Mouse (Mus musculus): Measurements from ENCODE around the gene Gp1bb. TPM values are rescaled to one million over a fixed set of nuclear protein-coding genes. Genes with fewer than 3 reads are reported as not detected.

Gp1bb gene
- total and polyA plus RNA-seq, 3 experiments, result not detected

GRCm38 (mm10) chr16:18591047-18592018, 30.9 kb downstream of the Gp1bb start:
- no peak overlapping the region for H3K9ac ChIP-seq (ENCODE audit: insufficient read depth, low read depth)
- in situ Hi-C loops (cut with MboI; ENCODE audit: low pct_ligation_motif_present, low pct_unique_long_range_greater_than_20kb, low sequenced_read_pairs), result no loop called here
- H3K27me3 ChIP-seq (replicated peaks), result peaks cover 52% of the 10 kb centered on the region
- no peak overlapping the region for H3K4me3 ChIP-seq (replicated peaks in 1 of 3; ENCODE audit: low read depth in 2 of 3, low read length in 2 of 3, poor library complexity in 1 of 3)
- H3K4me1 ChIP-seq (ENCODE audit: control insufficient read depth in 1 of 2, insufficient read depth in 2 of 2), result peaks cover 4 to 7% of the 10 kb centered on the region in 2 experiments; a peak in 2 of 4 replicates
- no peak overlapping the region for H3K4me2 ChIP-seq (ENCODE audit: insufficient read depth, low read depth, poor library complexity, severe bottlenecking)
- H3K27ac ChIP-seq (ENCODE audit: insufficient read depth, low read depth), result no peak overlapping the region
- H3K79me2 ChIP-seq (replicated peaks; ENCODE audit: control insufficient read depth, extremely low read depth, insufficient read depth, poor library complexity, severe bottlenecking), result no peaks in the 10 kb centered on the region
- H3K9me3 ChIP-seq (replicated peaks; ENCODE audit: low read length), result peaks cover 20% of the 10 kb centered on the region
- dilution Hi-C loops (cut with MboI; ENCODE audit: extremely low pct_ligation_motif_present, extremely low pct_unique_long_range_greater_than_20kb, low sequenced_read_pairs), result no loop called here
- no peaks in the 10 kb centered on the region for H3K36me3 ChIP-seq (replicated peaks in 1 of 2; ENCODE audit: control insufficient read depth in 1 of 2, insufficient read depth in 1 of 2, low read length in 1 of 2)
- no peak for DNase-seq (ENCODE audit: extremely low read depth)
- TF ChIP-seq TCF12 (IDR thresholded peaks at IDR 0.05; ENCODE audit: low read depth, low read length) (no peak), NRF1 (IDR thresholded peaks at IDR 0.05; ENCODE audit: low read depth, low read length) (no peak), BHLHE40 (IDR thresholded peaks at IDR 0.05; ENCODE audit: low read depth, low read length) (no peak), SMC3 (IDR thresholded peaks at IDR 0.05; ENCODE audit: low read depth, low read length) (no peak), POLR2AphosphoS2 (IDR thresholded peaks at IDR 0.05; ENCODE audit: low read depth, low read length) (no peak), ETS1 (conservative IDR thresholded peaks at IDR 0.05; ENCODE audit: low read depth, low read length) (no peak), GABPA (IDR thresholded peaks at IDR 0.05; ENCODE audit: insufficient replicate concordance, low read depth, low read length) (no peak), MXI1 (IDR thresholded peaks at IDR 0.05; ENCODE audit: low read depth, low read length) (no peak), MAZ (IDR thresholded peaks at IDR 0.05; ENCODE audit: low read depth, low read length) (no peak), MAX (IDR thresholded peaks at IDR 0.05; ENCODE audit: low read length) (no peak), ZNF384 (IDR thresholded peaks at IDR 0.05; ENCODE audit: low read depth, low read length) (no peak), SIN3A (IDR thresholded peaks at IDR 0.05; ENCODE audit: low read length) (no peak), USF2 (conservative IDR thresholded peaks at IDR 0.05; ENCODE audit: low read depth, low read length) (no peak), MEF2A (IDR thresholded peaks at IDR 0.05; ENCODE audit: borderline replicate concordance, low read depth, low read length) (no peak), CTCF (conservative IDR thresholded peaks at IDR 0.05 in 1 of 2, IDR thresholded peaks at IDR 0.05 in 1 of 2; ENCODE audit: low read depth in 2 of 2, low read length in 2 of 2) (no peak), MYC (IDR thresholded peaks at IDR 0.05; ENCODE audit: low read depth, low read length) (no peak)

DNA sequence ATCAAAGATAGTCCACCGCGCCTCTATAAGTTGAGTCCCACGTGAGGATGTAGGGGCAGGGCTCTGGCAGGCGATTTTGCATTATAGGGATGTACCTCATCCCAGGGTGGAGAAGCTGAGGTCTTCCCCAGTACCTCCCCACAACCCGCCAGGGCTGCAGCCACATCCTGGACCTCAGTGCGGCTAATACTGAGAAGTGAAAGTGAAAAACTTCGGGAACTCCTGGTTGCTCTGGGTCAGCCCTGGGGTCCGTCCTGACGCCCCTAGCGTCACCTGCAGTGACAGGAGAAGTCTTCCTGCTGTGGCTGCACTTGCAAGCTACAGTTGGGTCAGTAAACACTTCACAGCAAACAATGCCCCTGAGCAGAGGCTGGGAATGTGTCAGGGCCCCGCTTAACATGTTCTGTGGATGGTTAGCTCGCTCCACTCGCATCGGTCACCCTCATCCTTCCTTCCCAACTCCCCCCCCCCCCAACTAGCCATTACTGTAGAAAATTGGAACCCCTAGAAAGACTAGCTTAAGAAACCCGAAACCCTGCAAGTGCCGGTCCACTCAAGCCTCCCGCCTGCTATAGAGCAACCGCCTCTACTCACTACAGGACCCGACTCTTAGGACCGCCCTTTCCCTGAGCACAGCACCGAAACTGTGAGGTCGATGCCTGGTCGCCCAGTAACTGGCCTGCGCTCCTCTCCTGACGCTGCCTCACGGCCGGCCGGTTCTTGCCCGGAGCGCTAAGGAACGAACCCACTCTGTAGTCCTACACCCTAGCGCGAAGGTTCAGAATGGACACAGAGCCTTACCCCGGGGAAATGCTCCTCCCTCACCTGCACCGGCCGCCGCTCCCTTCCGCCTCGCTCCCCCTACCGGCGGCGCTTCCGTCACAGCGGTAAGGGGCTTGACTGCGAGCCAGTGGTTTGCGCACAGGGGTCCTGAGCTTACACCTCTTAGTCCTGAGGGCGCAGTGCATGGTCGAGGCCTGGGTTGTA, 32.1 kb downstream of the Gp1bb start, which contains the start of gene Tbx1:
Tbx1 (minus strand) TSS at position 868 of the 987 bp plus-strand sequence.
- Histone ChIP-seq H3K9ac (ENCODE audit: insufficient read depth, low read depth) (no peak within 1 kb of the TSS), H3K4me1 (ENCODE audit: control insufficient read depth in 1 of 2, insufficient read depth in 2 of 2) (peaks cover 4 to 7% of the 10 kb centered on the region in 2 experiments; a peak in 2 of 4 replicates), H3K4me3 (replicated peaks in 1 of 3; ENCODE audit: low read depth in 2 of 3, low read length in 2 of 3, poor library complexity in 1 of 3) (peak within 1 kb of the TSS; percentile 44 to 56 (median 48)), H3K4me2 (ENCODE audit: insufficient read depth, low read depth, poor library complexity, severe bottlenecking) (peak within 1 kb of the TSS; percentile 68), H3K79me2 (replicated peaks; ENCODE audit: control insufficient read depth, extremely low read depth, insufficient read depth, poor library complexity, severe bottlenecking) (no peaks in the 10 kb centered on the region), H3K27ac (ENCODE audit: insufficient read depth, low read depth) (no peak within 1 kb of the TSS), H3K9me3 (replicated peaks; ENCODE audit: low read length) (peaks cover 30% of the 10 kb centered on the region), H3K36me3 (replicated peaks in 1 of 2; ENCODE audit: control insufficient read depth in 1 of 2, insufficient read depth in 1 of 2, low read length in 1 of 2) (no peaks in the 10 kb centered on the region), H3K27me3 (replicated peaks) (peaks cover 47% of the 10 kb centered on the region)
- peak; percentile 34 for DNase-seq (ENCODE audit: extremely low read depth)
- in situ Hi-C loops (cut with MboI; ENCODE audit: low pct_ligation_motif_present, low pct_unique_long_range_greater_than_20kb, low sequenced_read_pairs) (no loop called here), dilution Hi-C loops (cut with MboI; ENCODE audit: extremely low pct_ligation_motif_present, extremely low pct_unique_long_range_greater_than_20kb, low sequenced_read_pairs) (no loop called here)
- no peak for TF ChIP-seq MXI1 (IDR thresholded peaks at IDR 0.05; ENCODE audit: low read depth, low read length)
- no peak for TF ChIP-seq ZC3H11A (IDR thresholded peaks at IDR 0.05; ENCODE audit: low read depth, low read length)
- no peak for TF ChIP-seq ZKSCAN1 (IDR thresholded peaks at IDR 0.05; ENCODE audit: borderline replicate concordance, low read depth, low read length)
- TF ChIP-seq GABPA (IDR thresholded peaks at IDR 0.05; ENCODE audit: insufficient replicate concordance, low read depth, low read length), result no peak
- no peak for TF ChIP-seq CHD1 (IDR thresholded peaks at IDR 0.05; ENCODE audit: low read depth, low read length)
- TF ChIP-seq CHD2 (IDR thresholded peaks at IDR 0.05; ENCODE audit: low read length), result no peak
- no peak for TF ChIP-seq SIN3A (IDR thresholded peaks at IDR 0.05; ENCODE audit: low read length)
- TF ChIP-seq KAT2A (IDR thresholded peaks at IDR 0.05; ENCODE audit: insufficient replicate concordance, low read length), result no peak
- 0 out of 2 replicates have a peak, but pooled peaks have one; percentile 12 for TF ChIP-seq HCFC1 (IDR thresholded peaks at IDR 0.05; ENCODE audit: low read depth, low read length)
- peak in 1 of 2 experiments; percentile 69; a peak in 2 of 4 replicates for TF ChIP-seq CTCF (conservative IDR thresholded peaks at IDR 0.05 in 1 of 2, IDR thresholded peaks at IDR 0.05 in 1 of 2; ENCODE audit: low read depth in 2 of 2, low read length in 2 of 2)
- TF ChIP-seq UBTF (IDR thresholded peaks at IDR 0.05; ENCODE audit: low read depth, low read length), result peak; percentile 95
- no peak for TF ChIP-seq USF1 (IDR thresholded peaks at IDR 0.05; ENCODE audit: low read depth, low read length)
- TF ChIP-seq TBP (conservative IDR thresholded peaks at IDR 0.05; ENCODE audit: low read depth, low read length), result peak; percentile 71; the same call in 1 of the 2 replicates
- no peak for TF ChIP-seq E2F4 (IDR thresholded peaks at IDR 0.05; ENCODE audit: insufficient replicate concordance, low read depth, low read length)
- TF ChIP-seq ELF1 (IDR thresholded peaks at IDR 0.05; ENCODE audit: low read depth, low read length), result peak; percentile 63; the same call in 1 of the 2 replicates

All from CH12.LX (cell line).